Mouse (Mus musculus) limb, embryonic 15.5 days (tissue): Measurements from ENCODE around the gene Cfap45. TPM values are rescaled to one million over a fixed set of nuclear protein-coding genes. Genes with fewer than 3 reads are reported as not detected.

Experiments used
- ATAC-seq: fragments of 200-750 bp; cut with Nextera tagmentation; 2 replicates; pipeline ENCODE4 v1.8.0; 2017; ENCODE audit warnings: low read depth, moderate TSS enrichment; ENCODE audit not compliant: insufficient number of reproducible peaks, low FRiP score, low TSS enrichment
- H3K27ac ChIP-seq: fragments of 300-500 bp; sonication (generic); 2 replicates; pipeline ENCODE4 v1.5.1; 2015; ENCODE audit warnings: moderate library complexity, mild to moderate bottlenecking, inconsistent platforms
- H3K27me3 ChIP-seq: fragments of 300-500 bp; sonication (generic); 2 replicates; pipeline ENCODE4 v1.6.1; 2015; ENCODE audit warnings: inconsistent platforms
- H3K36me3 ChIP-seq: fragments of 300-500 bp; sonication (generic); 2 replicates; pipeline ENCODE4 v1.6.1; 2015; ENCODE audit warnings: inconsistent platforms
- H3K4me1 ChIP-seq: fragments of 300-500 bp; sonication (generic); 2 replicates; pipeline ENCODE4 v1.6.1; 2015; ENCODE audit warnings: inconsistent platforms
- H3K4me2 ChIP-seq: fragments of 300-500 bp; sonication (generic); 2 replicates; pipeline ENCODE4 v1.6.1; 2015; ENCODE audit warnings: mild to moderate bottlenecking, inconsistent platforms
- H3K4me3 ChIP-seq: fragments of 300-500 bp; sonication (generic); 2 replicates; pipeline ENCODE4 v1.5.1; 2015; ENCODE audit warnings: mild to moderate bottlenecking, inconsistent platforms
- H3K9ac ChIP-seq: fragments of 300-500 bp; sonication (generic); 2 replicates; pipeline ENCODE4 v1.6.1; 2015; ENCODE audit warnings: inconsistent platforms
- H3K9me3 ChIP-seq: fragments of 300-500 bp; sonication (generic); 2 replicates; pipeline ENCODE4 v1.6.1; 2016; ENCODE audit warnings: inconsistent platforms
- WGBS: fragments of 180-500 bp; shearing (Covaris S2); methylation state at CpG from one replicate; pipeline ENCODE4 v1.1.7; 2015; 5-methylcytosine and 5-hydroxymethylcytosine counted together
- polyA plus RNA-seq: library from polyadenylated mRNA; unstranded; fragments of >200 nt; fragmentation: Nextera tagmentation; extraction: Ambion mirVana; gene quantifications from 2 replicates; pipeline ENCODE4 v1.2.1, GENCODE M21; 2015

The Cfap45 gene
- polyA plus RNA-seq, 1 experiment from 2014 or later, result 2.2 TPM

DNA sequence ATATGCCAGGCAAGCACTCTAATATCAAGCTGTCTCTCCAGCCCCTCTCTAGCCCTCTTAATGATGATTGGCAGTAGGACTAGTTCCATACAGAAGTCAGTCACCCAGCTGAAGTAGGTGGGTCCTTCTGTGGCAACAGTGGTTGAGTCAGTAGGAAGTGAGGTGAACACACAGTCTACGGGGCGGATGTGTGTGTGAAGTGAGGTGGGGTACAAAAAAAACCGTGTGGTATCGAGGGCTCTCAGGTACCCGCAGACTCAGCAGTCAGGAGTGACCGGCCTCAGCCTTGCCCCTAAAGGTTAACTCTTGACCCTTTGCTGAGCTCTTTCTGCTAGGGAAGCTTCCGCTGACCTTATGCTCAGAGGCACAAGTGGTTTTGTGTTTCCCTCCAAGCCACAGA lies 27.9 kb downstream of the Cfap45 start:
- Histone ChIP-seq H3K4me1 (peaks cover 21% of the 10 kb centered on the region), H3K27ac (no peak overlapping the region), H3K9ac (no peak overlapping the region), H3K9me3 (no peaks in the 10 kb centered on the region), H3K4me2 (no peak overlapping the region), H3K4me3 (no peak overlapping the region), H3K36me3 (no peaks in the 10 kb centered on the region), H3K27me3 (no peaks in the 10 kb centered on the region; the same call in 1 of the 2 replicates)
- WGBS, result 48% methylated on average over 7 of the region's 7 CpGs
- ATAC-seq, result no peak

DNA sequence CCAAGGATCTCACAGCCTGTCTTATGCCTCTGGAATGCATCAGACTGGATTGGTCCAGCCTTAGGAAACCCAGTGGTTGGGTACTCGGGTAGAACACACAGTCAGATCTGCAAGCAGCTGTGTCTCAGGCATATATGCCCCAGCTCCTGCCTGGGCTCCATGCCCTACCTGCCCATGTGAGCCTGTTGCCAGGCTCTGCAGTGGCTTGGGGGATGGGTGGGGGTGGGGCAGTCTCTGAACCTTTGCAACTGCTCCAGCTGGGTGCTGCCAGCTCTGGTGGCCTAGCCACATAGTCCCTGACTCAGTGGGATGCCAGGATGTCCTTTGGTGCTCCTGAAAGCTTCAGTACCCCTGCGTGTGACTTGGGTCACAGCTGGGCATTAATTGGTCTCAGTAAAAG lies 28.7 kb downstream of the Cfap45 start:
- H3K27me3 ChIP-seq, result no peaks in the 10 kb centered on the region; the same call in 1 of the 2 replicates
- no peak overlapping the region for H3K4me3 ChIP-seq
- no peak overlapping the region for H3K4me2 ChIP-seq
- 12% methylated on average over 2 of the region's 2 CpGs for WGBS
- no peaks in the 10 kb centered on the region for H3K9me3 ChIP-seq
- H3K36me3 ChIP-seq, result no peaks in the 10 kb centered on the region
- no peak for ATAC-seq
- H3K27ac ChIP-seq, result no peak overlapping the region
- no peak overlapping the region for H3K9ac ChIP-seq
- H3K4me1 ChIP-seq, result peaks cover 23% of the 10 kb centered on the region

GRCm38 (mm10) chr1:172549717-172550116 lies 29.1 kb downstream of the Cfap45 start:
- WGBS, result 4% methylated on average over 8 of the region's 8 CpGs
- H3K36me3 ChIP-seq, result no peaks in the 10 kb centered on the region
- peak overlapping the region; percentile 44 for H3K4me2 ChIP-seq
- no peak for ATAC-seq
- H3K4me3 ChIP-seq, result peak overlapping the region; percentile 37
- H3K27ac ChIP-seq, result no peak overlapping the region
- H3K9me3 ChIP-seq, result no peaks in the 10 kb centered on the region
- H3K4me1 ChIP-seq, result peaks cover 23% of the 10 kb centered on the region
- H3K27me3 ChIP-seq, result no peaks in the 10 kb centered on the region; the same call in 1 of the 2 replicates
- H3K9ac ChIP-seq, result no peak overlapping the region

GRCm38 (mm10) chr1:172550551-172550951 lies 29.9 kb downstream of the Cfap45 start:
- H3K9me3 ChIP-seq, result no peaks in the 10 kb centered on the region
- H3K27ac ChIP-seq, result peak overlapping the region; percentile 38; the same call in 1 of the 2 replicates
- H3K4me2 ChIP-seq, result peak overlapping the region; percentile 44
- H3K36me3 ChIP-seq, result no peaks in the 10 kb centered on the region
- WGBS, result under 1% methylated on average over 8 of the region's 8 CpGs
- ATAC-seq, result peak; percentile 46
- H3K4me3 ChIP-seq, result peak overlapping the region; percentile 37
- no peak overlapping the region for H3K9ac ChIP-seq
- H3K4me1 ChIP-seq, result peaks cover 23% of the 10 kb centered on the region
- no peaks in the 10 kb centered on the region; the same call in 1 of the 2 replicates for H3K27me3 ChIP-seq

- Histone ChIP-seq H3K4me3 (peak overlapping the region; percentile 37), H3K27me3 (no peaks in the 10 kb centered on the region; the same call in 1 of the 2 replicates), H3K9ac (no peak overlapping the region), H3K4me2 (0 out of 2 replicates have a peak overlapping the region, but pooled peaks have one; percentile 44), H3K4me1 (peaks cover 23% of the 10 kb centered on the region), H3K36me3 (no peaks in the 10 kb centered on the region), H3K27ac (no peak overlapping the region), H3K9me3 (no peaks in the 10 kb centered on the region)
- 0 out of 2 replicates have a peak, but pooled peaks have one; percentile 6 for ATAC-seq
- 37% methylated on average over 7 of the region's 7 CpGs for WGBS
Observed at GRCm38 (mm10) chr1:172551009-172551408, 30.4 kb downstream of the Cfap45 start.

DNA sequence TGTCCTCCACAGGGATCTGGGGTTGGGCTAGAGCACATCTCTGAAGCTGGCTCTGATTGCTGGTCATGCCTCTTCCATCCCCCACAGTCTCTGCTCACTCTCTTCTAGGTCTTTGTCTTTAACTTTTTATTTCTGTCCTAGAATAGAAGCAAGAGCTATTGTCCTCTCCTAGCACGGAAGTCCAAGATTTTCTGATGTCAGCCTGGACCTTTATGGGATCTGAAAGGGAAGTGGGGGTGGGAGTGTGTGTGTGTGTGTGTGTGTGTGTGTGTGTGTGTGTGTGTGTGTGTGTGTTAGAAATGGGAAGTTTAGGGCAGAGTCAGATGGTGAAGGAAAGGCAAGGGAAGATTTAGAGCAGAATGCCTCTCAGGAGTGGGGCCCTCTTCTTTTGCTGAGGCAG lies 32.0 kb downstream of the Cfap45 start:
- ATAC-seq, result no peak
- H3K9ac ChIP-seq, result no peak overlapping the region
- no peaks in the 10 kb centered on the region for H3K36me3 ChIP-seq
- no peak overlapping the region for H3K27ac ChIP-seq
- 50% methylated on average over 1 of the region's 1 CpGs for WGBS
- H3K27me3 ChIP-seq, result no peaks in the 10 kb centered on the region; the same call in 1 of the 2 replicates
- H3K4me1 ChIP-seq, result peaks cover 23% of the 10 kb centered on the region
- H3K4me3 ChIP-seq, result no peak overlapping the region
- no peak overlapping the region for H3K4me2 ChIP-seq
- H3K9me3 ChIP-seq, result no peaks in the 10 kb centered on the region

DNA sequence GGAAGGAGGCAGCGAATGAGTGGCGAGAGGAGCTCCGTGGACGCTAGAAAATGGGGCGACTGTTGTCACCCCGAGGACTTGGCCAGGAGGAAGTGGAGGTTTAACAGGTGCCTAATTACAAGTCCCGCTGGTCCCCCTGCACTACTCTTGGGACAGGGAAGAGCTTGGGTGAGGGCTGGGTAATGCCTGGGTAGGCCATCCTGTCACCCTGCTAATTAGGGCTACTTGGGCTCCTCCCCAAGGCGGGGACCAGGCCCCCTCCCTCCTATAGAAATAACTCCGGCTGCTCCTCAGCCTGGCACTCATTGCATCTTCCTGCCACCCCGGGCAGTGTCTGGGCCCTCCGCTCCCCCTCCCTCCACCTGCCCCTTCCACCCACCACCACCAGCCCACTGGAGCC lies 35.0 kb downstream of the Cfap45 start, which contains the start of gene Vsig8:
Gene Vsig8, plus strand, starts transcription at position 301 of the 400 bp plus-strand sequence.
- H3K4me3 ChIP-seq, result no peak within 1 kb of the TSS
- H3K4me2 ChIP-seq, result no peak within 1 kb of the TSS
- H3K27ac ChIP-seq, result no peak within 1 kb of the TSS
- no peaks in the 10 kb centered on the region for H3K9me3 ChIP-seq
- peaks cover 9% of the 10 kb centered on the region for H3K27me3 ChIP-seq
- 69% methylated on average over 11 of the region's 11 CpGs for WGBS
- ATAC-seq, result no peak
- no peak within 1 kb of the TSS for H3K9ac ChIP-seq
- H3K4me1 ChIP-seq, result peaks cover 19% of the 10 kb centered on the region
- no peaks in the 10 kb centered on the region for H3K36me3 ChIP-seq

DNA sequence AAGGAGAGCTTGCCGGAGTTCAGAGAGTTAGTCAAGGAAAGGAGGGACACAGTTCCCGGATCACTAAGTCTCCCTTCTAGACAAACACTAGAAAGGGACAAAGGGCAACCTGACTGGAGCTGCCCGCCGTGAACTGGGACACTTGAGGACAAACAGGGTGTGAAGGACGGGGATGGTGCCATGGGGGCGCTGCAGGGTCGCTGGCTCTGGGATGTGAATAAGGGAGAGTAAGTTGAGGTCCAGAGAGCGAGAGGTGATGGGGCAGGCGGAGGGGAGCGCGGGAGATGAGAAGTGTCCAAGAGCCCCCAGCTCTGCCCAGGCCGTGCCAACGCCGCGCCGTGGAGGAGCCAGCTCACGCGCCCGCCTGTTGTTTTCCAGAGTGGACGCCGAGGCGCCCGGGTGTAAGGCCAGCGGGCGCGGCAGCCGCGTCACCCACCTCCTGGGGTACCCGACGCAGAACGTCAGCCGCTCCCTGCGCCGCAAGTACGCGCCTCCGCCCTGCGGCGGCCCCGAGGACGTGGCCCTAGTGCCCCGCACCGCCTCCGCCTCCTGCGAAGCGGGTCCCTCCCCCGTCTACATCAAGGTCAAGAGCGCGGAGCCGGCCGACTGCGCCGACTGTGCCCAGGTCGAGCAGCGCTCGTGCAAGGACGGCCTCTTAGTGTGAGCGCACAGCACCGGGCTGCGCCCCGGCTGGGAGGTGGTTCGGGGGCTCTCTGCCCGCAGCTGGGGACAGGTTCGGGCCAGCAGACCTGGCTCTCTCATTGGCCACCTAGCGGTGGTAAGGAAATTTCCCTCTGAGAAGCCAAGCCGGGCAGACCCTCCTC lies 42.3 kb downstream of the Cfap45 start:
- peak; percentile 80 for ATAC-seq
- H3K4me2 ChIP-seq, result peak overlapping the region; percentile 96
- peak overlapping the region; percentile 58 for H3K9ac ChIP-seq
- no peaks in the 10 kb centered on the region for H3K9me3 ChIP-seq
- peak overlapping the region; percentile 70 for H3K4me3 ChIP-seq
- H3K27ac ChIP-seq, result peak overlapping the region; percentile 67
- H3K27me3 ChIP-seq, result peaks cover 32% of the 10 kb centered on the region
- H3K36me3 ChIP-seq, result no peaks in the 10 kb centered on the region
- under 1% methylated on average over 65 of the region's 66 CpGs for WGBS
- H3K4me1 ChIP-seq, result peaks cover 23% of the 10 kb centered on the region

GRCm38 (mm10) chr1:172563465-172563828 lies 42.8 kb downstream of the Cfap45 start:
- Histone ChIP-seq H3K9ac (peak overlapping the region; percentile 58; the same call in 1 of the 2 replicates), H3K27me3 (peaks cover 32% of the 10 kb centered on the region), H3K4me2 (peak overlapping the region; percentile 96), H3K9me3 (no peaks in the 10 kb centered on the region), H3K4me1 (peaks cover 29% of the 10 kb centered on the region), H3K27ac (peak overlapping the region; percentile 67), H3K4me3 (peak overlapping the region; percentile 70), H3K36me3 (no peaks in the 10 kb centered on the region)
- WGBS, result 4% methylated on average over 10 of the region's 10 CpGs
- ATAC-seq, result no peak

- Histone ChIP-seq H3K27me3 (peaks cover 18% of the 10 kb centered on the region), H3K36me3 (no peaks in the 10 kb centered on the region), H3K4me2 (no peak overlapping the region), H3K4me1 (peaks cover 25% of the 10 kb centered on the region), H3K9me3 (no peaks in the 10 kb centered on the region), H3K27ac (no peak overlapping the region), H3K9ac (no peak overlapping the region), H3K4me3 (no peak overlapping the region)
- no peak for ATAC-seq
- 71% methylated on average over 3 of the region's 3 CpGs for WGBS
Observed at GRCm38 (mm10) chr1:172566131-172566530, 45.5 kb downstream of the Cfap45 start.

- ATAC-seq, result no peak
- no peak overlapping the region for H3K4me3 ChIP-seq
- no peak overlapping the region for H3K4me2 ChIP-seq
- H3K9me3 ChIP-seq, result no peaks in the 10 kb centered on the region
- H3K27me3 ChIP-seq, result peaks cover 2% of the 10 kb centered on the region
- peaks cover 14% of the 10 kb centered on the region; the same call in 1 of the 2 replicates for H3K4me1 ChIP-seq
- no peaks in the 10 kb centered on the region for H3K36me3 ChIP-seq
- 52% methylated on average over 4 of the region's 4 CpGs for WGBS
- H3K27ac ChIP-seq, result no peak overlapping the region
- H3K9ac ChIP-seq, result no peak overlapping the region
Observed at GRCm38 (mm10) chr1:172567758-172568157, 47.2 kb downstream of the Cfap45 start.

DNA sequence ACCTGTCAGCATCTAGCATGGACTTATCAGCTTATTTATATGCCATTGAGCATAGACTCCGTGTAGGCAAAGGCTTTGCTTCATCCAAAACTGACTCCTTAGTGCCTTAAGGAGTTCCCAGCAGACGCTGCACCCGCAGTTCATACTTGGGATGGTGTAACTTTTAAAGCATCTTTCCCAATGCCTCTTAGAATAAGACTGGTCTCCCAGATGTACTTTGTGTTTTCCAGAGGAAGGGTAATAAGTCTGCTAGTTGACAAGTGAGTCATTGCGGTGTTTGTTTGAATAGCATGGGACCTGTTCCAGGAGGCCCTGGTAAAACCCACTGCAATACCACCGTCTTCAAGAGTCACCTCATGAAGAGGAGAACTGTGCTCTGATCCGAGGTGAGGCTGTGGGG lies 59.5 kb downstream of the Cfap45 start:
- no peak for ATAC-seq
- Histone ChIP-seq H3K9me3 (no peaks in the 10 kb centered on the region), H3K27me3 (peaks cover 10% of the 10 kb centered on the region; the same call in 1 of the 2 replicates), H3K4me2 (no peak overlapping the region), H3K9ac (no peak overlapping the region), H3K4me3 (no peak overlapping the region), H3K27ac (no peak overlapping the region), H3K4me1 (no peaks in the 10 kb centered on the region), H3K36me3 (no peaks in the 10 kb centered on the region)
- 68% methylated on average over 6 of the region's 6 CpGs for WGBS
